Mouse (Mus musculus): Measurements from ENCODE around the gene Tubb2a.

DNA sequence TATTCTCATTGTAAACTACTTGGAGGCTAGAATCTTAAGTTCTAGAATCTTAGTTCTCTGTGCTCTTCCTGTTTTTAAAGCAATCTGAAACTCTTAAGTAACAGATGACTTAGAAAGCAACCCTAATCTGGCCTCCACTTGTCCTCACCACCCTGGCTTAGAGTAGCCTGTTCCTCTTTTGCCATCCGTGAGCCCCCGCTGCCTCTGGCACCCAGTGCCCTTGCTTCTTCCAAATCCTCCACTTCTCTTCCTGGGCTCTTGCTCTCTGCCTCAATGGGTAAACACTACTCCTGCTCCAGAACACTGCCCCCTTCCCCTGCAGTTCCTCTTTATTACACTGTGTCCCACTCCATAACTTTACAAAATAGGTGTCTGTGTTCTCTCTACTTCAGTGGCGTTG, 26.1 kb downstream of the Tubb2a start:
- TF ChIP-seq CTCF (IDR thresholded peaks at IDR 0.05; ENCODE audit: low read depth, low read length) = no peak
- no peak for TF ChIP-seq POLR2A (IDR thresholded peaks at IDR 0.05; ENCODE audit: borderline replicate concordance, low read depth, low read length)

Data from bone marrow macrophage, adult 2 months (primary cell).